Mouse (Mus musculus) cerebellum, postnatal 36 days (tissue): Measurements from ENCODE around the gene 4430402I18Rik.
"Not testable (repeated sequence)": the region's sequence is repeated elsewhere in the genome, so short reads cannot be mapped to it uniquely, and the experiment has no call there.

ENCODE experiments used
- DNase-seq, 2 experiments: peaks; one replicate each; pipeline ENCODE4 v3.0.0; 2021 to 2022; ENCODE audit warnings: mixed read lengths in 2 of 2

Gene 4430402I18Rik

DNA sequence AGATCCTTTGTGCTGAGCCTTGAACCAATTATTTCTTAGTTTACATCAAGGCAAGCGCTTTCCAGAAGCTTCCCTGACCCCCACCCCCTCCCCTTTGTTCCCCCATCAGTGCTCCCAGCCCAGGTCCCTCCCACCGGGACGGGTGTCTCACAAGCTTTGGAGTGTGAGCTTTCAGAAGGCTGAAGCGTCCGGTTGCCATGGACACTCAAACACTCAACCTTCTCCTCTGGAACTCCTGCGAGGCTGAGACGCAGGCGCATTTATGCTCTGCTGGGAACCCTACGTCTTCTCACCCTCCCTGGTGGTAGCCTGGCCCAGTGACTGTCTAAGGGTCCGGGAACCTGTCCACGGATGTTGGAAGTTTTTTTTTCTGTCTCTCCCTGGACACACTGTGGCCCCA lies at the start of gene 4430402I18Rik:
TSS of gene 4430402I18Rik (minus strand) at position 149 of the 400 bp plus-strand sequence.
- no peak for DNase-seq

DNA sequence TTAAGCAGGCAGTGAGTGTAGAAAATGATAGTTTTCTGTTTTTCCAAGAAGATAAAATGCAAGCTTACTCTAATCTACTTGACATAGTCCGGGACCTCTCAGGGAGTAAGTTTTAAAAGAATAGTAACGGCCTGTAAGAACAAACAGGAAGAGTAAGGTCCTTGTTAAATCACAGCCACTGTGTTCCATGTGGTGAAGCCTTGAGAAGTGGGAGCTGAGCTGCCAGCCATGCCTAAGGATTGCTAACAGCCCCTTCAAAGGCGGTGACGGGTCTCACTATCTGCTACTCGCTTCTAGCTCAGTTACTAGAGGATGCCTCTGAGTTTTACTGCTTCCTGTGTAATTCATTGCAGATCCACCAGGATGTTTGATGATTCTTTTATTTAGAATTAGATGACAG lies 49.2 kb upstream of the 4430402I18Rik start:
- DNase-seq: no peak

DNA sequence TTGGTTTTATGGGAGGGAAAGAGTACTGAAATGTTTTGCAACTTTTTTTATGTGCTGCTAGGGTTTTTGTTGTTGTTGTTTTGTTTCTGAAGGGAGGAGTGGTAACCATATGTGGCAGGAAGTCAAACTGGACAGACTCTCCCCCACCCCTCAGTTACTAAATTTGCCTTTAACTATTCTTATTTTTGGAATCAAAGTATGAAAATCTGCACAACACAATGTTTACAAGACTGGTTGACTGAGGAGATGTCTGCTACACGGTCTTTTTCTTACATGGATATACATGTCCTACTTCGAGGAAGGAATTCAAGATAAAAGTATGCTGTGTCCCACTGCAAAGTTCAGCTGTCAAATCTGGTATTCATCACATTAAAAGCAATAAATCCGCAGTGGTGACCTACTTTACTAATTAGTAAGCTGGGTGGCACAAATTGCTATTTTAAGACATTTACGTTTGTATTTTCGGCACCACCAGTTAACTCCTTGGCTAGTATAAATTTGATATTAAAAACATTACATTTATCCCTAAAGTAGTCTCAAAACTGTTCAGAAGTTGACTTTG lies 48.7 kb upstream of the 4430402I18Rik start:
- no peak for DNase-seq

DNA sequence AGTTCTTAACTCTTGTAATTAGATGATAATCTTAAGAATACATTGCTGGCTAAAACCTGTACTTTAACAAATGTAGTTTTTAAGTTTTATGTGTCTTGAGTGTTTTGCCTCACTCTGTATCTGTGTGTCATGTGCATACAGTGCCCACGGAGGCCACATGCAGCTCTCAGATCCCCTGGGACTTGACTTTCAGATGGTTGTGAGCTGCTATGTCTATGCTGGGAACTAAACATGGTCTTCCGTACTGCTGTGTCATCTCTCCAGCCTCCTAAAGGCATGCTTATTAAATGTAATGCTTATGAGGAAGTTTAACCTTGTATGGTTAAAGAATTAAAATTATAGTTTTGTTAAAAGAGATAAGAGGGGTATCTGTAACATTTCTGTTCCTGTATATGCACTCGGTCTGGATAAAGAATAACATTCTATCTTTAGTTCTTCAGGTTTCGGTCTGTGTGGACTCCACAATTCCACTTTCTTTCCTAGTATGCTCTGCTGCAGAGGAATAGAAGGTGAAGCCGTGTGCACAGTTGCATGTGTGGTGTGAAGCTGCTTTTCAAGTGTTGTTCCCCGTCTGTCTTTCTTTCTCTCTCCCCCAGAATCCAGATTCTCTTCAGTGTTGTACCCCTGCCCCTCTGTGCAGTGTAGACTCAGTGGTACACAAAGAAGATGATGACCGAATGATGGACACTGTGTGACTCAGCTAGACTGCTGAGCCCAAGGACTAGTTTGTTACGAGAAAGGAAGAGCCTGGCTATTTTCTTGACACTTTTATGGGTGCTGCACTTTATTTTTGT lies 48.0 kb upstream of the 4430402I18Rik start:
- DNase-seq: no peak

DNA sequence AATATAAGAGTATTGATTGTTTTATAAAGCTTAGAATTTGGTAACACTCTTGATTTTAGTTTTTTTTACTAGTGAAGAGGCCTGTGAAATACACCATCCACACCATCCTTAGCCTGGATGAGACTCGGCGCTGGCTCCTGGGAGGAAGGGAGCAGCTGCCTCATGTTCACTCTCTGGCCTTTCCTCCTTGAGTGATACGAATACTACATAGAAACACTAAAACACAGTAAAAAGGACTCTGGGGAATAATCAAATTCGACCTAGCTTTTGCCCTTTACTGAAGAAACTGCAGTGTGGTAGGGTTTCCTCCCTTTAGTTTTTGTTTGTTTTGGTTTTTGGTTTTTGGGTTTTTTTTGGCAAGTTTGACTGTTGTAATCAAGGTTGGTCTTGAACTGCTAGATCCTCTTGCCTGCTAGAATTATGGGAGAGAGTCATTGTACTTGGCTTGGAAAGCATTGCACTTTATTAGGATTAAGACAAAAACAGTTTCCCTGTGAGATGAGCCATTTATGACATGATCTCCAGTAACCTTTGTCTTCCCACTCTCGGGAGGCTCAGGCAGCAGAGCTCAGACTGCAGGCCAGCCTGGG lies 47.0 kb upstream of the 4430402I18Rik start:
- no peak for DNase-seq

DNA sequence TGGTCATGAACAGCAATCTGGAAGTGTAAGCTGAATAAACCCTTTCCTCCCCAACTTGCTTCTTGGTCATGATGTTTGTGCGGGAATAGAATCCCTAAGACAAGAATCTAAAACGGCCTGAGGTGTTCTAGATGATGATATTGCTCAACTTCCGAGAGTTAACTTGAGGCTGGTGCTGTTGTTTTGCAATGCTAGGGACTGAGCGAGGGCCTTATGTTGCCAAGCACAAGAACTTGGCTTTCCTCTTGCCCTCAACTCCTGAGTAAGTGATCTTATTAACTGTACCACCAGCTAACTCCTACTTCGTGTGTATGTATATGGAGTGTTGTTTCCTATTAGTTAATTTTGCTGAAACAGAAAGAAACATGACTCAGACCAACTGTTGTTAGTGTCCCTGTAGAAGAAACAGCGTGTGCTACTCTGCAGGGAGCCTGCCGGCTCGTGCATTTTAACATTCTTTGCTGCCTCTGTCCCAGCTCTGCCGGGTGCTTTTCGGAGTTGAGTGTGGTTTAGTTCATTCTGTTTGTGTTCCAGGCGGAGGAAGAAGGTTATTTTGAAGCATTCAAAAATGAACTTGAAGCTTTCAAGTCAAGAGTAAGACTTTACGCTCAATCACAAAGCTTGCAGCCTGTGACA lies 43.9 kb upstream of the 4430402I18Rik start:
- no peak for DNase-seq

DNA sequence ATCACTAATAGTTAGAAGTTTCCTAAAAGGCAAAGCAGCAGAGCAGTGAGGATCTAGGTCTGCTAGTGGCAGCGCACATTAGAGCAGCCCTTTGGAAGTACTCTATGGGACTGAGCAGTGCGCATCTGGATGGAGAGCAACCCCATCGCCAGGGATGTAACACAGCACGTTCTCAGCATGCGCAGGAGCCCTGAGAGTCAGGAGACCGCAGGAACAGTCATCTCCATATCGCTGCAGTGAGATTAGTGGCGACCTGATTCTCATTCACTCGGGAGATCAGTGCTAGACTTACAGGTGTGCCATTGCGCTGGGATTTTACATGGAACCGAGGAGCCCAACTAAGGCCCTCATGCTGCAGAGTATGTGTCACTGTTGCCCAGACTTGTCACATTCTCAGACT lies 41.4 kb upstream of the 4430402I18Rik start:
- DNase-seq: no peak

DNA sequence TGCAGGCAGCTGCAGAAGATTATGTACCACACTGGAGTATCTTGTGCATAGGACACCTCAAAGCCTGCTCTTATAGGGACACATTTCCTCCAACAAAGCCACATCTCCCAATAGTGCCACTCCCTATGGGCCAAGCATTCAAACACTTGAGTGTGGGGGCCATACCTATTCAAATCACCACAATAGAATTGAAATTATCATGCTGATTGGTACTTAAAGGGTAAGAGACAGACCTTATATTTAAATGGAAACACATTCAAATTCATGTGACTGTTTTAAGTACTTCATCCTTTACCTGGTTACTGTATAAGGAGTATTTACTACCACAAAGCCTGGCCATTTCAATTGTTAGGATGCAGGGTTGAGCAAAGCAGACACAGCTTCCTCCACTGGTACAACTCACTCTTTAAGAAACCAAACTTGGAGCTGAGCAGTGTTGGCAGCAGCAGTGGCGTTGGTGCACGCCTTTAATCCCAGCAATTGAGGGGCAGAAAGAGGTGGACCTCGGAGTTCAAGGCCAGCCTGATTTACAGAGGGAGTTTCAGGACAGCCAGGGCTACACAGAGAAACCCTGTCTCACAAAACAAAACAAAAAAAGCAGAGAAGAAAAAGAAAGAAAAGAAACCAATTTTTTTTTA lies 40.6 kb upstream of the 4430402I18Rik start:
- no peak for DNase-seq

DNA sequence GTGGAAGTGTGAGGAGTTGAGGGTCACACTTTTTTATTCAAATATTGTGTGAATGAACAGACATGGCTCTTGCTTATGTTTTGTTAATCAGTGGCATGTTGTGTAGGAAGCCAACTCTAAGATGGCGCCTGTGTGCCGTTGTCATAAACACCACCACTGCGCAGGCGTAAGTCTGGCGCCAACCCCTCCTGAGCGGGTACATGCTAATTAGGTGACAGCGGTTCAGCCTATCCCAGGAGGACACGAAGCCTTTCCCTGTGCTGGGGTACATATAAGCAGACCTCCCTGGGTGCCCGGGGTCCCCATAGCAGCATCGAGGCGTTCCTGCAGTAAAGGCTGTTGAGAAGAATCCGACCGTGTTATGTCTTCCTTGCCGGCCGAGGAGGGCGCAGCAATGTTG lies 32.7 kb upstream of the 4430402I18Rik start:
- not testable (repeated sequence) for DNase-seq

DNA sequence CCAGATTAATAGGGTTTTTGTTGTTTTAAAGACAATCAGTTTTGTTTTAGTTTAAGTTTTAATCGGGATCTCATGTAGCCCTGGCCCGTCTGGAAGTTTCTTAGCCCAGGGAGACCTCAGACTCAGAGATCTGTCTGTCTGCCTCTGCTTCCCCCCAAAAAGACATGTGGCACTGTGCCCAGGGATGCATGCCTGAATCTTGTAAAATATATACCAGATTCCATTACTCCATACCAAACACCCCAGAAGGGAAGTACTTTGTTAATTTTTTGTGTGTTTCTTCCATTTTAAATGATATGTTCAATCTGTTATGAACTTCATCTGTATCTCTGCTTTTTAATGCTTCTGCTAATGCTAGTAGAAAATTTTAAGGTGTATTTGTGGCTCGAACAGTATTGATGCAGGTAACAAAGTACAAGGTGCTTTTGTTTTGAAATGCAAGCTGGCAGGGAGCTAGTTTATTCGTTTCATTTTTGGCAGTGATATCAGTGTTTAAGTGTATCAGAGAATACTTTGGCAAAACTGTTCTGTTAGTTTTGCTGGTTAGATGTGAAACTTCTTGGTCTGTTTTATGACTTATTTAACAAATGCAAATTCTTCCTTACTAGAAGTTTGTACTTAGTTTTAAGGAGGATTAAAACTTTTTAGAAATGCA lies 30.5 kb upstream of the 4430402I18Rik start:
- no peak for DNase-seq

DNA sequence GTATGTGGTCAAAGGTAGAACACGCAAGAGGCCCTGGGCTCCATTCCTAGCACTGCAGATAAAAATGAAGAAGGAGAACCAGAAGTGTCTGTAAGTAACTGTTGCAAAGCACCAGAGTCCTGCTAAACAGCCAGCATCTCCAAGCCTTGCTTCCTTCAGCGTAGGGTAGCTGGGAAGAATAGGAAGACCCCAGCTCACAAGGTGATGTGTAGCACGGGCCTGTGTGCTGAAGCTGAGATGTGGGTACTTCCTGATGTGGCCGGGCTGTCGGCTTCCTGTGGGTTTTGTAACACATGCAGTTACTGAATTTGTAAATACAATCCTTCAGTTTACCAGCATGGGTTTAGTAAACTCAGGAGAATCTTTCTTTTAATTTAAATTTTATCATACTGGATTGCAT lies 27.8 kb upstream of the 4430402I18Rik start:
- no peak for DNase-seq

DNA sequence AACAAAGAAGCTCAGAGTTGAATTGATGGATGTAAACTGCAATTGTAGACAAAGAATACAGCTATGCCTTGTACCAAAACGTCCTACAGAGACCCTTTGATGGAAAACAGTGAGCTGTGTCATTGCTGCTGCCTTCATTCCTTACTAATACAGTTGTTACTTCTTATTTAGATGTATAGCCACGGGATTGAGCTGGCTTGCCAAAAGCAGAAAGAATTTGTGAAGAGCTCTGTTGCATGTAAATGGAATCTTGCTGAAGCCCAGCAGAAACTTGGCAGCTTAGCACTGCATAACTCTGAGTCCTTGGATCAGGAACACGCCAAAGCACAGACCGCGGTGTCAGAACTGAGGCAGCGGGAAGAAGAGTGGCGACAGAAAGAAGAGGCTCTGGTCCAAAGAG lies 27.3 kb upstream of the 4430402I18Rik start:
- no peak for DNase-seq

DNA sequence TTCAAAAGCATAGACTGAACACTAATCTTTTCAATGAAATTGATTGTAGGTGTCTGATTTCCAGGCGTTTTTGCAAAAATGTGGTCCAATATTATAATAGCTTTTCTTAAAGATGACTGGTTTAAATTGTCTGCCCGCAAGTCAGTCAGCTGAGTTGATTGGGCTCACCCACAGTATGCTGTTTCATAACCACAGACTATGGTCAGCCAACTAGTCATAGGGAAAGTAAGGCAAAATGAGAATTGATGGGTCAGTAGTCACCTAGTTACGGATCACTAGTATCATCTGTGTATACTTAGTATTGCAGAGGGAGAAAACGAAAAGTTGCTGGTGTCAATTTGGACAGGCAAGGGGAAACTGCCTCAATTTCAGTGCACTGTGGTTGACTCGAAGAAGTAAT lies 23.8 kb upstream of the 4430402I18Rik start:
- DNase-seq: no peak

DNA sequence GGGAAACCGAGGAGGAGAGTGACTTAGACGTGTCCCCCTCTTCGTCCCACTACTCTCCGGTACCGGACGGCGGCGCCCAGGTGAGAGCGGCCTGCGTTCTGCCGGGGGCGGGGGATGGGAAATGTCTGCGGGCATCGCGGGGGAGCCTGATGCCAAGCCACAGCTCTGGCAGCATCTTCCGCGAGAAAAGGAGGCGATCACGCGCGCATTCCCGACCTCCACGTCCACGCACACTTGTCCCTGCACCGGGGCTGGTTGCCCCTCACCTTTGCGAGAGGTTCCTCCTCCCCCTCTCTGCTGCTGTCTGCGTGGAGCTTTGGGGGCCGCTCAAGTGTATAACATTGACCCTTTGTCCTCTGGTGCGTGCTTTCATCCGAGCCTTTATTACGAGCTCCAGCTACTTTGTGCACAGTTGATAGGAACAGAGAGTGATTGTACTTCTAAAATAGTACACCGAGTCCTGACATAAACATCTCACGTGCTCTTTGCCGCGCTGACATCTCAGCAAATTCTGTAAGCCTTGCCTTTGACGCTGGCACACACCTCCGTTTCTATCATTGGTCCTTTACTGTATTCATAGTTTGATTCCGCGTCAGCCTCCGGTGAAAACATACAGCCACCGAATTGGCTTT lies 23.1 kb upstream of the 4430402I18Rik start:
- DNase-seq: no peak

DNA sequence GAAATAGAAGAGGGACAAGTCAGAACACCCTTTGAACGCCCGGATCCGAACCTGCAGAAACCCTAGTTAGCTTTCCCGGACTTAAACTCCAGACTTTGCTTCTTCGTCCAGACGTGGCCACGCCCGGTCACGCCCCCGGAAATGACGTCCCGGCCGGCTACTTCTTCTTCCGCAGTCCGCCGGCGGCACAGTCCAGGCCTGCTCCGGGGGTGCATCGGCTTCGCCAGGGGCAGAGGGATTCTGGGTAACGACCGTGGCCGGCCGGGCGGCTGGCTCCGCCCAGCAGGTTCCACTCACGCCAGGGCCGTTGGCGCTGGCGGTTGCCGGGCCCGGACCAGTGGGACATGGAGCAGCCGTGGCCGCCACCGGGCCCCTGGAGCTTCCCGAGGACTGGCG lies 22.6 kb upstream of the 4430402I18Rik start, which contains the start of gene Cdc37l1:
TSS of gene Cdc37l1 (plus strand) at position 159 of the 396 bp plus-strand sequence.
- DNase-seq: peak; percentile 98

DNA sequence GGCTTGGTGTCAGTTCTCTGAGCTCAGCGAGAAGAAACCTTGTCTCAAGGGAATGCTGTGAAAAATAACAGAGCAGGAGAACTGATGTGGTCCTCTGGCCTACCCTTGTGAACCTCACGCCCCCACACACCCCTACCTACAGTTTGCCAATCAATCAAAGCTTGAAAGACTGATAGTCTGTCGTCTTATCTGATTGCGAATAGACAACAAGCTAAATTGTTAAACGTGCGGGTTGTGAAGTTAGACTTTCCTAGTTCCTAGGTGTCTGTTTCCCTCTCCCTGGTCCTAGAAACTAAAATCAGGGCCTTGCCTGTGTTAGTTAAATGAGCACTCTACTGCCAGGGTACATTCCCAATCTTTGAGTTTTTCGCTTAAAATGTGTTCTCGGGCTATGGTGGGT lies 21.9 kb upstream of the 4430402I18Rik start:
- no peak for DNase-seq

DNA sequence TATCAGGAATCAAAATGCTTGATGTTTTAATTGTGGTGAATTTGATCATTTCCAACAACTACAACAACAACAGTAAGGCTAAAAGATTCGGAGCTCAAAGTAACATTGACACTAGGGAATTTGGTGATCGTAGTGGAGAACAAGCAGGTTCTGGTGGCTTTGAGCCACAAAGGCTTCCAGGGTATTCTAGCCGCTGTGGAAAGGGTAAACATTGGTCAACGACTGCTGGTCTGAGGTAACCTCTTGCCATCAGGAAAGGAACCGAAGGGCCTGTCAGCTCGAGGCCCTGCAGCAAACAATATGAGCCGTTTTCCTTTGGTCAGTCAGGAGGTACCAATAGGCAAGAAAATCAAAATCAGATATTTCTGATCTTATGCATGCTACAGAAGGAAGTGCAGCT lies 15.0 kb upstream of the 4430402I18Rik start:
- no peak for DNase-seq

DNA sequence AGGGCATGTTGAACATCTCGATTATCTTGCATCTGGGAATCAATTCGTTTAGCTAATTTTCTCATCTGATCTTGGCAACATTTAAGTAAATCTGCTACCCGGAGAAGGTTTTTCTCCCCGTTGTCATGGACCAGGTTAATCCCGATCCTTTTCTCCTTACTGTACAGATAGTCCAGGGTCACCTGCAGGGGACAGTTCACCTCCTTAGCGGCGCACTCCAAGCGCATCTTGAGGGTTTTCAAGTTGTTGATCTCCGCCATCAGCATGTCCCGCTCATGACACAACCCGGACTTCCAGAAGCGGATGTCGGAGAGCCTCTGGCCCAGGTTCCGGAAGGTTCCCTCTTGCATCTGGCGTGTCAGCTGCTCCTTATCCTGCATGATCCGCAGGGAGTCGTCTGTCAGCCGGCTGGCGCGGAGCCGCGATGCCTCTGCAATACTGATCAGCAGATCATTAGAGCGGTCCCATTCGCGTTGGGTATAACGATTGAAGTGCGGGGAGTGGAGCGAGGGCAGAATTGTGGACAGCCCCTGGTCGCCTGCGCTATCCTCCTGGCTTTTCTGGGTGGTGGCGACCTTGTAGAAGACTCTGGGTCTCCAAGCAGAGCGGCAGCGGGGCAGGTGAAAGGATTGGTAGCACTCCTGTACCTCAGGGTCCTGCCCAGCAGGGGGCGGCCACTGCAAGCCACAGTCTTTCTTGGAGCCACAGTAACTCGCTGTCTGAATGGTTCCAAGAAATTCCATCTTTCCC lies 7.4 kb upstream of the 4430402I18Rik start:
- peak; percentile 70 to 79 for DNase-seq

DNA sequence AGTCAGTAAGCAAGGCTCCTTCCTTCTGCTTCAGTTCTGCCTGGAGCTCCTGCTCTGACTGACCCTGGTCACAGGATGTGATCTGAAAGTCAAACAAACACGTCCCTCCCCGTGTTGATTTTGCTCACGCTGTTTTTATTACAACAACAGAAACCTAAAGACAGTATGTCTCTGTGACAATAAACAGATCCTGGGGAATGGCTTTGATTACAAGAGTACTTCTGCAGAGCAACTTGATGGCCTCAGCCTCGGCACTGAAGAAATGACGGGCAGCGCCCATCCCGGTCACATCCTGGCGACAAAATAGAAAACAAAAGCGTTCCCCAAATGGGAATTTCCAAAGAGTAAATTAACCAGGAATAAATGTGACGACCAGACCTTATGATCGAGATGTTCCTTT lies 2.7 kb upstream of the 4430402I18Rik start:
- DNase-seq: no peak

DNA sequence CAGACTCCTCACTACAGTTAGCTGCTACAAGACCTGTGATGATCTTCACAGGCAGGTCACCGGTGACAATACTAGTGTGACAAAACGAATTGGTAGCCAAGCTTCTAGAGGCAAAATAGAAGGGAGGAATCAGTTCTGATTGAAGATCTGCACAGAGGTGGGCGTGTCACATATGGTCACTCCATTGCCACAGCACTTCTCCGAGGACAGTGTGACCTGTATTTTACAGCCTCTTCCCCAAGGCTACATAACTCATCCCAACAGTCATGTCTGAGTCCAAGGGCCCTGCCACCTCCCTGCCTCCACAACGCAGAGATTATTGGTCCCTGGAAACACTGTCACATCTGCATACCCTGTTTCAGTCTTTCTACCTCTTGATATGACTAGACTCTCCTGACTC lies 1.6 kb upstream of the 4430402I18Rik start:
- DNase-seq: no peak

DNA sequence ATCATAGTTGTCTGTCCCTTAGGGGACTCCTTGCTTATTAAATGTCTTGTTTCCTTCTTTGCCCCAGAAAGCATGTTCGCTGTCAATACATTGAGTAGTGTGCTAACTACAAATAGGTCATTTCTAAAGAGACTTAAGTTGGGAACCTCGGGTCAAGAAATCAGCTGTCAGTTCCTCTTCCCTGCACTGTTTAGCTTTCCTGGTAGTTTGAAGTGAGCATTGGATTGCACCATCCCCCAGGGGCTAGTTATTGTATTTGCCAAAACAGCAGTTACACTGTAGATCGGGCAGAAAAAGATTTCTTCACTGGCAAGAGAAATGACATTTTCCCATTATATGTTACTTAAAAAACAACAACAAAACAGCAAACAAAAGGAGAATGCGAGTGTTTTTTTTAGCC lies 578 bp upstream of the 4430402I18Rik start:
- DNase-seq: no peak

DNA sequence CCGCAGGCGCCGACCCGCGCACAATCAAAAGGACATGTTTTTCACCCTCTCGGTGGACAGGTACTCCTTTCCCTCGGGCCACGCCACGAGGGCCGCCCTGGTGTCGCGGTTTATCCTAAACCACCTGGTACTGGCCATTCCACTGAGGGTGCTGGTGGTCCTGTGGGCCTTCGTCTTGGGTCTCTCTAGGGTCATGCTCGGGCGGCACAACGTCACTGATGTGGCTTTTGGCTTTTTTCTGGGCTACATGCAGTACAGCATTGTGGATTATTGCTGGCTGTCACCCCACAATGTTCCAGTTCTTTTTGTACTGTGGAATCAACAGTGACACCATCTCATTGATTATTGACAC lies 3.1 kb downstream of the 4430402I18Rik start:
- no peak for DNase-seq
